Mouse (Mus musculus) embryonic facial prominence, embryonic 15.5 days (tissue): Measurements from ENCODE around the gene Hc. TPM values are rescaled to one million over a fixed set of nuclear protein-coding genes. Genes with fewer than 3 reads are reported as not detected.
A peak's percentile ranks its signal among the peaks of the same experiment; 100 is the strongest.

Experiments used
- ATAC-seq: fragments of 200-750 bp; cut with Nextera tagmentation; 2 replicates; pipeline ENCODE4 v1.8.0; 2017; ENCODE audit warnings: low read depth, moderate TSS enrichment; ENCODE audit not compliant: insufficient number of reproducible peaks, low FRiP score, low TSS enrichment
- H3K27ac ChIP-seq: fragments of 300-500 bp; sonication (generic); replicated peaks from 2 replicates; pipeline ENCODE4 v1.5.1; 2015; ENCODE audit warnings: mild to moderate bottlenecking, inconsistent platforms
- H3K27me3 ChIP-seq: fragments of 300-500 bp; sonication (generic); 2 replicates; pipeline ENCODE4 v1.6.1; 2015; ENCODE audit warnings: inconsistent platforms
- H3K36me3 ChIP-seq: fragments of 300-500 bp; sonication (generic); 2 replicates; pipeline ENCODE4 v1.6.1; 2015; ENCODE audit warnings: mild to moderate bottlenecking, inconsistent platforms
- H3K4me1 ChIP-seq: fragments of 300-500 bp; sonication (generic); 2 replicates; pipeline ENCODE4 v1.6.1; 2015; ENCODE audit warnings: inconsistent platforms
- H3K4me2 ChIP-seq: fragments of 300-500 bp; sonication (generic); replicated peaks from 2 replicates; pipeline ENCODE4 v1.6.1; 2015; ENCODE audit warnings: mild to moderate bottlenecking, inconsistent platforms
- H3K4me3 ChIP-seq: fragments of 300-500 bp; sonication (generic); replicated peaks from 2 replicates; pipeline ENCODE4 v1.5.1; 2015; ENCODE audit warnings: mild to moderate bottlenecking, inconsistent platforms
- H3K9ac ChIP-seq: fragments of 300-500 bp; sonication (generic); 2 replicates; pipeline ENCODE4 v1.6.1; 2015; ENCODE audit warnings: inconsistent platforms
- H3K9me3 ChIP-seq: fragments of 300-500 bp; sonication (generic); replicated peaks from 2 replicates; pipeline ENCODE4 v1.6.1; 2016; ENCODE audit warnings: inconsistent platforms
- WGBS: fragments of 180-500 bp; shearing (Covaris S2); methylation state at CpG from one replicate; pipeline ENCODE4 v1.1.7; 2015; 5-methylcytosine and 5-hydroxymethylcytosine counted together
- polyA plus RNA-seq: library from polyadenylated mRNA; unstranded; fragments of >200 nt; fragmentation: Nextera tagmentation; extraction: Ambion mirVana; gene quantifications from 2 replicates; pipeline ENCODE4 v1.2.1, GENCODE M21; 2015

Gene Hc
- polyA plus RNA-seq, 1 experiment from 2014 or later: not detected

DNA sequence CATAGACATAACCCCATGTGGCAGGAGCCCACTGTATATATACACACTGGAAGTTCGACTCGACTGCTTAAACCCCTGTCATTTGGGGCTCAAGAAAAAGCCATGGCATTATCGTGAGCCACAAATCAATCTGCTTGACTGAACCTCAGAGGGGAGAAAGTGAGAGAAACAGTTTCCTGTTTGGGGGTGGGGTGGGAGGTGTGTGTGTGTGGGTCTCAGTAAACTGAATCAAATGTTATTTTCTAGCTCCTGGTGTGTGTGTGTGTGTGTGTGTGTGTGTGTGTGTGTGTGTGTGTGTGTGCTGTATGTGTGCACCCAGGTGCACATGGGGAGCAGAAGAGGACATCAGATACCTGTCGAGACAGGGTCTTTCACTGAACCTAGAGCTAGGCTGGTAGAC, 108.2 kb downstream of the Hc start:
- ATAC-seq: no peak
- Histone ChIP-seq H3K27me3 (no peaks in the 10 kb centered on the region; the same call in 1 of the 2 replicates), H3K9me3 (no peaks in the 10 kb centered on the region), H3K27ac (no peak overlapping the region), H3K9ac (no peak overlapping the region), H3K36me3 (no peaks in the 10 kb centered on the region), H3K4me2 (no peak overlapping the region), H3K4me3 (no peak overlapping the region), H3K4me1 (no peaks in the 10 kb centered on the region)
- WGBS: 63% methylated on average over 4 of the region's 4 CpGs

DNA sequence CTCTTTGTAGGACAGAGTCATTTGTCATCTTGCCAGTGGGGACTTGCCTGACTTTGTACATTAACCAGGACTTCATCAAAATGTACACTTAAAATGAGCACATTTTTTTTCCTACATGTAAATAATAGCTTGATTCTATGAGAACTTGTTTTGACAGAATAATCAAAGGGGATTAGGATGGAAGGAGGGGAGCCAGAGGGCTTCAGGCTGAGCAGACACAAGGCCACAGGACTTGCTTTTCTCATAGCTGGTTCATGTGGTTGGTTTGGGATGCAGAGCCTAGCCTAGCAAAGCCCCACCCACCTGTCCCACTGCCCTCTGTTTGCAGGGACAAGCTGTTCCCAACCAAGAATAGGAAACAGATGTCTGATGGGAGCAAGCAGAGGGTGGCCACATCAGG, 109.8 kb downstream of the Hc start:
- Histone ChIP-seq H3K9ac (no peak overlapping the region), H3K27ac (no peak overlapping the region; the same call in 1 of the 2 replicates), H3K27me3 (no peaks in the 10 kb centered on the region; the same call in 1 of the 2 replicates), H3K4me3 (no peak overlapping the region), H3K36me3 (no peaks in the 10 kb centered on the region), H3K9me3 (no peaks in the 10 kb centered on the region), H3K4me1 (no peaks in the 10 kb centered on the region), H3K4me2 (no peak overlapping the region)
- no peak for ATAC-seq

DNA sequence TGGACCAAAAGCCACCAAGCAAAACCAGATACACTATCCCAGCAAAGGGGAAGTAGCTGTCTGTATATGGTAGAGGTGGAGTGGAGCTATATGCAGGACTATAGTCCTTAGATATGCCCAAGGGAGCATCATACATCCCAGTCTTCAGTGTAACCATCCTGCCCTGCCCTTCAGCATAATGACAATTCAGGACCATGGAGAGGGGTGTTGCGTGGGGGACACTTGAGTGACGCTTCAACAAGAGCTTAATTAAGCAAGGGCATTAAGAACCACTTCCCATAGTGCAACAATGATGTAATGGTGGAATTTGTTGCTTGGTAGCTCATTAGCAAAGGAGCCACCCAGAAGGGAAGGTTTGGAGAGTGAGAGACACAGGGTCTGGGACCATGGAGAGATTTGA, 112.6 kb downstream of the Hc start:
- peaks cover 5% of the 10 kb centered on the region; the same call in 1 of the 2 replicates for H3K4me1 ChIP-seq
- ATAC-seq: no peak
- H3K4me3 ChIP-seq: no peak overlapping the region
- H3K4me2 ChIP-seq: no peak overlapping the region
- no peaks in the 10 kb centered on the region for H3K36me3 ChIP-seq
- no peaks in the 10 kb centered on the region for H3K9me3 ChIP-seq
- no peak overlapping the region for H3K27ac ChIP-seq
- WGBS: 17% methylated on average over 2 of the region's 2 CpGs
- no peak overlapping the region for H3K9ac ChIP-seq
- no peaks in the 10 kb centered on the region; the same call in 1 of the 2 replicates for H3K27me3 ChIP-seq

DNA sequence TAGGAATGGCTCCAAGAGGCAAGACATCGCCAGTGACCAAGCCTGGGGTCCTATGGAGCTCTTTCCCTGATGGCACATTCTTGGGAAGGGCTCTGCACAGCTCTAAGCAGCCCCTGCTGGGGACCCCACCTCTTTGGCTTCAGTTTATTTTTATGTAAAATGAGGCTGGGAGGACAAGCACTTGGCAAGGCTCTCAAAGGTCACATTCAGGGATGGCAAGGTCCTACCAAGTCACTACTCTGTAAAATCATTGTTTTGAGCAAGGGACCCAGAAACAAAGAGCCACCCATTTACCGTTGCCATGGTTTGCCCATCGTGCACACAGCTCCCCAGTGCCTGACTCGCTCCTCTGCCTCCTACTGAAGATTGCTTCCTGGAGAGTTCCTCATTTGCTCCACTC, 115.2 kb downstream of the Hc start:
- Histone ChIP-seq H3K36me3 (no peaks in the 10 kb centered on the region), H3K9me3 (no peaks in the 10 kb centered on the region), H3K4me3 (no peak overlapping the region), H3K27me3 (peaks cover 5% of the 10 kb centered on the region; the same call in 1 of the 2 replicates), H3K4me1 (peaks cover 9% of the 10 kb centered on the region), H3K27ac (no peak overlapping the region), H3K4me2 (no peak overlapping the region), H3K9ac (no peak overlapping the region)
- WGBS: 69% methylated on average over 4 of the region's 4 CpGs
- ATAC-seq: no peak

DNA sequence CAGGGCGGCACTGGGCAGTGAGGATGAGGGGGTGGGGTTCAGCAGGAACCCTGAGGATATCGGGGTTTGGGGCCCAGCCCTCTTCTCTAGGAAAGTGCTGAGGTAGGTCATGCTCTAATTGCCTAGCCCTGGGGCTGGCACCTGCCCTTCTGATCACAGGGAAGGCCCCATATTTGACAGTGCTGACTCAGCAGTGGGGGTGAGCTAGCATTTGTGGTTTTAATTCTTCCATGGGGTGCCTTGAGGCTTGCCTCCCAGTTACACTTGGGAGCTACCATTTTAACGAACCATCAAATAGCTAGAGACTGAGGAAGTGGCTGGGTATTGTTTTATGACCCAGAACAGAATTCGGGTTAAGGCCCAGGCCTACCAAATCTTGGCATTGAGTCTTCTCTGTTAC, 115.7 kb downstream of the Hc start:
- Histone ChIP-seq H3K36me3 (no peaks in the 10 kb centered on the region), H3K9me3 (no peaks in the 10 kb centered on the region), H3K4me3 (no peak overlapping the region), H3K4me2 (no peak overlapping the region), H3K27ac (no peak overlapping the region), H3K4me1 (peaks cover 13% of the 10 kb centered on the region), H3K27me3 (peaks cover 5% of the 10 kb centered on the region; the same call in 1 of the 2 replicates), H3K9ac (no peak overlapping the region)
- WGBS: 69% methylated on average over 4 of the region's 4 CpGs
- ATAC-seq: no peak

DNA sequence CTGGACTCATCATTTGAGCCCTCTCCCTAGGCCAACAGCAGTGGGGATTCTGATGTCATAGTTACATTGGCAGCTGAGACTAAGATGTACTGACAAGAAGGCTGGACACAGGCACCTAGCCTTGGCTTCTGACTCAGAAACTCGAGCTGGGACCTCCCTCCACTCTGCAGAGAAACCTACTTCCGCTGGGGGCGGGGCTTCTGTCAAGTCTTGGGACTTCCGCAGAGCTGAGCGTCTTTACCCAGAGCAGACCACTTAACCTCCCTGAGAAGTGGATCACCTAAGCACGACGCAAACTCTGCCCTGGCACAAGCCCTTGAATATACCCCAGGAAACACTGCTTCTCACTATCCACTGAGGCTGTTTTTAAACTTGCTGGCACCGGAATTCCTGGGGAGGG, 116.5 kb downstream of the Hc start:
- Histone ChIP-seq H3K27me3 (peaks cover 5% of the 10 kb centered on the region; the same call in 1 of the 2 replicates), H3K9me3 (no peaks in the 10 kb centered on the region), H3K9ac (no peak overlapping the region), H3K4me3 (no peak overlapping the region), H3K27ac (no peak overlapping the region), H3K4me2 (no peak overlapping the region), H3K36me3 (no peaks in the 10 kb centered on the region), H3K4me1 (peaks cover 18% of the 10 kb centered on the region)
- no peak for ATAC-seq
- 21% methylated on average over 8 of the region's 8 CpGs for WGBS

DNA sequence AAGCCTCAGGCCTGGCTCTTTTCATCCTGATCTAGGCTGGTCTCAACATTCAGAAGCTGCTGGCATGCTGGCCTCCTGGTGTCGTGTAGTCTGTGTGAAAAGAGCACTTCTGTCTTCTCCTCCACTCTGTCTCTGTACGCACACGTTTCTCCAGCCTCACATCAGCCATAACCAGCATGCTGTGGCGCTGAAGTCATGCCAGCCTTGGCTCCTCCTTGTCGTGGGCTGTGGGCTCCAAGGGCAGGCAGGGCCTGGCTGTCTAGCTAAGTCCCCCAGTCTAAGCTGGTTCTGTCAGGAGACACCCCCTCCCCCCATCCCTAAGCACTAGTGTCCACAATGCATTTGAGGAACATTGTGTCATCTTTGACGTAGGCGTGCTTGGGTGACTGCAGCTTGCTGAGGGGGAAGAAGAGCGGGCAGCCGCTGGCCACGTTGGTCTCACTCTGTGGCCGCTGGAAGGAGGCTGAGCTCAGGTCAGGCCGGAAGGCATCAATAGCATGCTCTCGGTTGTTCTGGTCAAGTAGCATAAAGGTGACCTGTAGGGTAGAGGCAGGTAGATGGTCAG, 117.6 kb downstream of the Hc start:
- H3K27ac ChIP-seq: no peak overlapping the region
- 80% methylated on average over 13 of the region's 13 CpGs for WGBS
- peaks cover 27% of the 10 kb centered on the region for H3K4me1 ChIP-seq
- peaks cover 5% of the 10 kb centered on the region; the same call in 1 of the 2 replicates for H3K27me3 ChIP-seq
- H3K4me2 ChIP-seq: no peak overlapping the region
- no peak overlapping the region for H3K9ac ChIP-seq
- ATAC-seq: no peak
- no peaks in the 10 kb centered on the region for H3K36me3 ChIP-seq
- H3K9me3 ChIP-seq: no peaks in the 10 kb centered on the region
- H3K4me3 ChIP-seq: no peak overlapping the region

DNA sequence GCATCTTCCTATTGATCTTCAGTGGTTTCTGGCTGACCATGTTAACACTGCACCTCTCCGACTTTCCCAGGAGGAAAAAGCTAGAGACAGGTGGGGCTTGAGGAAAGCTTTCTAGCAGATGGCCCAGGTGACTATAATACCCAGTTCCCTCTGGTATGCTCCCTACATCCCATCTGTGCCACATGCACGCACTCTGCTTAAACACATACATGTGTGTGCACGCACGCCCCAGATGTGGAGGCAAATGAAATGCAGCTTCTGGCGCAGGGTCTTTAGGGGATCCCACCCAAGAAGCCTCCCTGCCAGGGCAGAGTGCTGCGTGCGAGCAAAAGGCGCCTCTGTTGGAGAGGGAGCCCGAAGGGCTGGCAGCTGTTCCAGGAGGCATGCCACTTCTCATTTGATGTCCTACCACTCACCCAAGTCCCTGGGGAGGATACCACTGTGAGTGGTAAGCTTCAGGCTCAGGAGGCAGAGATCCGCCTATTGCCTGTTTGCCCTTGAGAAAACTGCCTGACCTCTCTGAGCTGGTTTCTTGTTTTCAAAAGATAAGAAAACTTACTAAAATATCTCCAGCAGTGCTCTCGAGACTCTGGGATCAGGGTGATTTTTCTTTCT, 120.1 kb downstream of the Hc start:
- no peak overlapping the region for H3K27ac ChIP-seq
- peaks cover 47% of the 10 kb centered on the region for H3K4me1 ChIP-seq
- no peak overlapping the region for H3K9ac ChIP-seq
- no peak overlapping the region for H3K4me2 ChIP-seq
- H3K36me3 ChIP-seq: no peaks in the 10 kb centered on the region
- no peaks in the 10 kb centered on the region for H3K9me3 ChIP-seq
- ATAC-seq: no peak
- 22% methylated on average over 11 of the region's 11 CpGs for WGBS
- no peak overlapping the region for H3K4me3 ChIP-seq
- H3K27me3 ChIP-seq: peaks cover 5% of the 10 kb centered on the region; the same call in 1 of the 2 replicates

DNA sequence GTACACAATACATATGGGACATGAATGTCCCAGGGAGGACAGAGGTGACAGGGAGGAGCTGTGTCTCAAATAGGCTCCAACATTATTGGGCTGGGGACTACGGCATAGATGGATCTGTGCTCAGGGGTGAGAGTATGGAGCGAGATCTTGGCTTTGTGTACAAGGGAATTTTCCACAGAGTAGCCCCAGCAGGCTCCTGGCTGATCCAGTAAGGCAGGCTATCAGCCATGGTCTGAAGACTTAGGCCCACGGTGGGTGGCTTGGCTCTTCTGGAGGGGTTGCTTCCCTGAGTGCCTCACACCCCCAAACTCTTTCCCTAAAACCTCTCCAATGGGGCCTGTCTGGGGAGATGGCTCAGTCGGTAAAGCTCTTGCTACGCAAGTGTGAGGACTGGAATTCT, 121.0 kb downstream of the Hc start:
- Histone ChIP-seq H3K27me3 (peaks cover 5% of the 10 kb centered on the region; the same call in 1 of the 2 replicates), H3K9me3 (no peaks in the 10 kb centered on the region), H3K27ac (no peak overlapping the region), H3K4me1 (peaks cover 47% of the 10 kb centered on the region), H3K36me3 (no peaks in the 10 kb centered on the region), H3K4me3 (no peak overlapping the region), H3K9ac (no peak overlapping the region), H3K4me2 (no peak overlapping the region)
- WGBS: 80% methylated on average over 5 of the region's 5 CpGs
- ATAC-seq: no peak

DNA sequence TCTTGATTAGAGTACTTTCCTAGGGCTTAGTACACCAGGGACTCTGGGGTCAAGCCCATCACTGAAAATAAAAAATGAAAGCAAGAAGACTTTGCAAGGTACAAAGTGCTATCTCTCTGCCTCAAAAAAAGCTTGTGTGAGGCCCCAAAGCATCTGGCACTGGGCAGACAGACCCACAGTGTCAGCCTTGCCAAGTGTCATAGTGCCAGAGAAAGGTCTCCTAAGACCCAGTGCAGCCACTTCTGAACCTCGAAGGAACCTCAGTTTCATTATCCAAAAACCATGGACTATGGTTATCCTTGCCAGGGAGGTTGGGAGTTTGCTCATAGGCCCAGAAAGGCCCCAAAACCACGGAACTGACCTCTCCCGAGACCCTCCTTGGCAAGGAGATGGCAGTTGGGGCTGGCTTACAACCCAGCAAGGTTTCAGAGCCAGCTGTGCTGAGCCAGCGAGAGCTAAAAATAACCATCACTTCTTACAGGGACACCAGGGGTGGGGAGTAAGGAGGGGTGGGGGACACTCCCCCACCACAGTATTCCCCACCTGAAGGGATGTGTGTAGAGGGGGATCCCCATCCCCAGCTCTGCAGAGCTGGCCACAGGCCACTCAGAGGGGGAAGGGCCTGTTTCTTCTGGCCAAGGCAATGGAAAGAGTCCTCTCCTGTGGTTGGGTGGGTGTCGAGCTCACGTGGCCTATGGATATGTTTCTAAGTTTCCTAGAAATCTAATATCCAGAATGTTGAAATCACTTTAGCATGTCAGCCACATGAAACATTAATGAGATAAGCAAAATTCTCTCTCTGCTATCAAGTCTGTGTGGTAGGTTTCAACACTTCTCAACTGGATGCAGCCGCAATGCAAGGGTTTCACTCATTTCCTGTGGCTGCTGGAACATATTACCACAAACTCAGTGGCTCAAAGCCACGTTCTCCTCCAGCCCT, 122.7 kb downstream of the Hc start:
- peak overlapping the region; percentile 29 for H3K27ac ChIP-seq
- H3K9ac ChIP-seq: no peak overlapping the region
- H3K4me1 ChIP-seq: peaks cover 42% of the 10 kb centered on the region
- 43% methylated on average over 8 of the region's 8 CpGs for WGBS
- H3K36me3 ChIP-seq: no peaks in the 10 kb centered on the region
- H3K9me3 ChIP-seq: no peaks in the 10 kb centered on the region
- no peak overlapping the region for H3K4me3 ChIP-seq
- peak; percentile 77 for ATAC-seq
- H3K4me2 ChIP-seq: peak overlapping the region; percentile 13; the same call in 1 of the 2 replicates
- H3K27me3 ChIP-seq: peaks cover 5% of the 10 kb centered on the region; the same call in 1 of the 2 replicates

DNA sequence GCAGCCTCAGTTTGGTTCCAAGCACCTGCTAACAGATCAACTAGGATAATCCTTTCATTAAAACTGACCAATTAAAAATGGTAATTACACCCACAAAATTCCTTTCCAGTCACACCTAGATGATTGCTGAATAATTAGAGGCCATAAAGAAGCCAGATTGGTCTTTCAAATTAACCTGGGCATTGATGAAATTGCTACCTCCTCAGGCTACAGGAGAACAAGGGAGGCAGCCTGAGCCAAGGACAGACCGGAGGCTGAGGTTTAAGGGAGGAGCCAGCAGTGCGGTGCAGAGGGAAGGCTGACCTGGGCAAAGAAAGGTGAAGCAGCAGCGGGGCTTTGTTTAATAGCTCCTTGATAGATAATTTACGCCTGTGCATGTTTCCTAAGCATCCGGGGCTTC, 123.8 kb downstream of the Hc start:
- Histone ChIP-seq H3K4me3 (no peak overlapping the region), H3K9ac (no peak overlapping the region), H3K4me2 (no peak overlapping the region), H3K4me1 (peaks cover 42% of the 10 kb centered on the region), H3K36me3 (no peaks in the 10 kb centered on the region), H3K27me3 (peaks cover 5% of the 10 kb centered on the region; the same call in 1 of the 2 replicates), H3K27ac (no peak overlapping the region), H3K9me3 (no peaks in the 10 kb centered on the region)
- no peak for ATAC-seq
- WGBS: 30% methylated on average over 5 of the region's 5 CpGs
